Mouse (Mus musculus): ENCODE measurements around the gene Pgls.

DNA sequence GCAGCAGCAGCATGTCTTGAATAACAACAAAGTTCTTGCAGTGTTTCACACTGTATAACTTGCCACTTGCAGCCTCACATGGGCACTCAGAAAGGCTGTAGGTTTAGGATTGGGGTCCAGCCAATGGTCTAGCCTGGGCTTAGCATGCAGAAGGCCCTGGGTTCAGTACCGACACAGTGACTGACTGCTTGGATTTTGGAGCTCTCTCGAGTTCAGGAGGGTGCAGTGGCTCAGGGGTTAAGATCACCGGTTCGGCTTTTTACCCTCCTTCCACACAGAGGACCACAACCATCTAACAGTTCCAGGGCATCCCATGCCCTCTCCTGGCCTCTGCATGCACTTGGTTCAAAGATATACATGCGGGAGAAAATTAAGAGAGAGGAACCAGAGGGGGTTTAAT lies 959 bp upstream of the Pgls start:
- TF ChIP-seq CTCF (IDR thresholded peaks at IDR 0.05) (no peak), EP300 (IDR thresholded peaks at IDR 0.05) (no peak)
